Comparison of ENCODE assay signal across 23 mouse cellular contexts in the genomic region with DNA sequence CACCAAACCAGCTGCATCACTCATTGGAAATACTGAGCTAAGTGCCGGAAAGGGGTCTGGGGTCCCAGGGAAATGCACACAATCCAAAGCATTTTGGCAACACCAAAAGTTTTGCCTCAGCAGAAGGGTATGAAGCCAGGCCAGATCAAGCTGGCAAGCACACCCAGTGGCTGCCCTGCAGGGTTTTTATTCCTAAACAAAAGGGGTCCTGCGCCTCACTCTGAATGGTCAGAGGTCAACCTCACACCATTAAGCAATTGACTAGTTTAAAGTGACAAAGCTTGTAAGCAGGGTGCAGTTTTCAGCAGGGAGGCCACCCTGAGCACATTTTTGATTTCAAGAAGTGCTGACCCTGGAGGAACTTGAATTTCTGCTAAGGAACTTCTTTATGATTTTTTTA. TPM values are rescaled to one million over a fixed set of nuclear protein-coding genes. Genes with fewer than 3 reads are reported as not detected.
DNase-seq lines count a peak whose midpoint lies in the region; ATAC-seq and TF ChIP-seq lines count a peak whose summit lies in the region.
"Had no signal": no experiment of that assay in that cellular context is flagged by ENCODE, and none has a peak within 500 bp of the region (broad histone marks: within the 10 kb centered on the region; RNA-seq: fewer than 3 reads in every experiment).

No protein-coding gene starts in this region.

- peaks cover 55% of the 10 kb centered on the region for H3K4me1 ChIP-seq in hindbrain, embryonic 10.5 days (replicated peaks)
- peaks cover 8% of the 10 kb centered on the region; the same call in 1 of the 2 replicates for H3K4me1 ChIP-seq in hindbrain, embryonic 14.5 days (replicated peaks; ENCODE audit: control insufficient read depth, insufficient read depth, low read length)
- H3K4me1 ChIP-seq in stomach, embryonic 16.5 days (ENCODE audit: control insufficient read depth, insufficient read depth, low read length) = peaks cover 15% of the 10 kb centered on the region
- H3K4me1 ChIP-seq in stomach, postnatal 0 days (replicated peaks; ENCODE audit: control insufficient read depth, insufficient read depth) = peaks cover 3% of the 10 kb centered on the region; the same call in 1 of the 2 replicates

- TF ChIP-seq EP300 in stomach, postnatal 0 days (optimal IDR thresholded peaks at IDR 0.05) = no peak

- ATAC-seq in hindbrain, embryonic 14.5 days (ENCODE audit: low FRiP score) = no peak
- no peak for ATAC-seq in stomach, embryonic 16.5 days (ENCODE audit: insufficient read depth, low FRiP score)
- ATAC-seq in stomach, postnatal 0 days (ENCODE audit: low FRiP score, low TSS enrichment) = no peak
- ATAC-seq in megakaryocyte, adult 5-6 weeks (ENCODE audit: poor library complexity, severe bottlenecking) = no peak
- ATAC-seq: inflammation-experienced regulatory T-cells, adult 6 months had no signal

- 0 out of 2 replicates have a peak, but pooled peaks cover 2% of the 10 kb centered on the region for H3K27me3 ChIP-seq in hindbrain, embryonic 10.5 days (ENCODE audit: insufficient read depth, poor library complexity, severe bottlenecking)
- H3K27me3 ChIP-seq in hindbrain, embryonic 14.5 days (ENCODE audit: control insufficient read depth, insufficient read depth, low read length) = no peaks in the 10 kb centered on the region
- H3K27me3 ChIP-seq in stomach, embryonic 16.5 days (ENCODE audit: control insufficient read depth, insufficient read depth, low read length) = no peaks in the 10 kb centered on the region
- no peaks in the 10 kb centered on the region for H3K27me3 ChIP-seq in stomach, postnatal 0 days (ENCODE audit: control insufficient read depth, insufficient read depth, low read length)
- H3K27me3 ChIP-seq: heart, embryonic 13.5 days; hindbrain, embryonic 13.5 days; liver, embryonic 13.5 days; lung, embryonic 15.5 days had no signal

- H3K36me3 ChIP-seq in hindbrain, embryonic 10.5 days = no peaks in the 10 kb centered on the region
- H3K36me3 ChIP-seq in hindbrain, embryonic 14.5 days (replicated peaks; ENCODE audit: control insufficient read depth, insufficient read depth) = no peaks in the 10 kb centered on the region
- H3K36me3 ChIP-seq in stomach, embryonic 16.5 days (ENCODE audit: control insufficient read depth, insufficient read depth, low read length) = no peaks in the 10 kb centered on the region
- no peaks in the 10 kb centered on the region for H3K36me3 ChIP-seq in stomach, postnatal 0 days (ENCODE audit: control insufficient read depth, insufficient read depth, low read length)
- no peaks in the 10 kb centered on the region for H3K36me3 ChIP-seq in macrophage (ENCODE audit: inconsistent target)
- H3K36me3 ChIP-seq: heart, embryonic 13.5 days; hindbrain, embryonic 13.5 days; liver, embryonic 13.5 days; lung, embryonic 15.5 days had no signal

- H3K9me3 ChIP-seq in hindbrain, embryonic 10.5 days = no peaks in the 10 kb centered on the region
- H3K9me3 ChIP-seq in hindbrain, embryonic 14.5 days (ENCODE audit: control insufficient read depth, low read length) = no peaks in the 10 kb centered on the region
- no peaks in the 10 kb centered on the region for H3K9me3 ChIP-seq in stomach, embryonic 16.5 days (replicated peaks; ENCODE audit: control insufficient read depth, low read length)
- H3K9me3 ChIP-seq in stomach, postnatal 0 days (ENCODE audit: control insufficient read depth, low read length) = no peaks in the 10 kb centered on the region
- H3K9me3 ChIP-seq: heart, embryonic 13.5 days; hindbrain, embryonic 13.5 days; liver, embryonic 13.5 days; lung, embryonic 15.5 days had no signal

- no peak for TF ChIP-seq CTCF in stomach, postnatal 0 days (IDR thresholded peaks at IDR 0.05; ENCODE audit: low read depth)

- peak; percentile 36 for DNase-seq in hindbrain, embryonic 10.5 days (ENCODE audit: low spot score)
- no peak for DNase-seq in hindbrain, embryonic 14.5 days (ENCODE audit: low spot score)
- no peak for DNase-seq in stomach, postnatal 0 days (ENCODE audit: low spot score)
- peak; percentile 66 for DNase-seq in embryo, embryonic 10.5 days (ENCODE audit: low spot score)
- DNase-seq in heart, adult 9 months (ENCODE audit: low spot score in 2 of 2) = no peak
- DNase-seq: adrenal gland, postnatal 25 days; cerebellum, adult 11 months; cerebellum, postnatal 10 days; gastrocnemius, postnatal 10 days; heart, postnatal 14 days; kidney, adult 8-10 months; kidney, postnatal 36 days; layer of hippocampus, postnatal 36 days; liver, embryonic 13.5 days; right cerebral cortex, postnatal 14 days; thymus, postnatal 14 days had no signal

- WGBS in hindbrain, embryonic 10.5 days = 39% methylated on average over 2 of the region's 2 CpGs
- 27% methylated on average over 2 of the region's 2 CpGs for WGBS in hindbrain, embryonic 14.5 days
- 67% methylated on average over 2 of the region's 2 CpGs for WGBS in stomach, embryonic 16.5 days
- 61% methylated on average over 2 of the region's 2 CpGs for WGBS in stomach, postnatal 0 days
- WGBS in macrophage (ENCODE audit: missing documents) = 96% methylated on average over 2 of the region's 2 CpGs

- peak overlapping the region; percentile 92; the same call in 1 of the 2 replicates for H3K27ac ChIP-seq in hindbrain, embryonic 10.5 days
- H3K27ac ChIP-seq in hindbrain, embryonic 14.5 days = no peak overlapping the region
- H3K27ac ChIP-seq in stomach, embryonic 16.5 days (ENCODE audit: low read length) = peak overlapping the region; percentile 78
- H3K27ac ChIP-seq in stomach, postnatal 0 days (replicated peaks) = no peak overlapping the region
- peak overlapping the region; percentile 5; the same call in 1 of the 2 replicates for H3K27ac ChIP-seq in macrophage
- H3K27ac ChIP-seq: hindbrain, embryonic 13.5 days had no signal

- H3K79me2 ChIP-seq in macrophage (ENCODE audit: inconsistent target) = peaks cover 23% of the 10 kb centered on the region

- H3K4me2 ChIP-seq in hindbrain, embryonic 14.5 days (replicated peaks) = no peak overlapping the region
- H3K4me2 ChIP-seq in stomach, embryonic 16.5 days (ENCODE audit: low read depth, low read length) = no peak overlapping the region
- no peak overlapping the region for H3K4me2 ChIP-seq in stomach, postnatal 0 days (replicated peaks; ENCODE audit: low read depth)
- H3K4me2 ChIP-seq: hindbrain, embryonic 13.5 days had no signal

- H3K4me3 ChIP-seq in hindbrain, embryonic 10.5 days = no peak overlapping the region
- no peak overlapping the region for H3K4me3 ChIP-seq in hindbrain, embryonic 14.5 days (replicated peaks; ENCODE audit: low read length)
- H3K4me3 ChIP-seq in stomach, embryonic 16.5 days (replicated peaks; ENCODE audit: low read length) = no peak overlapping the region
- no peak overlapping the region for H3K4me3 ChIP-seq in stomach, postnatal 0 days (ENCODE audit: low read depth, low read length)
- no peak overlapping the region for H3K4me3 ChIP-seq in macrophage (ENCODE audit: inconsistent target)
- H3K4me3 ChIP-seq: heart, embryonic 13.5 days; hindbrain, embryonic 13.5 days; liver, embryonic 13.5 days; lung, embryonic 15.5 days had no signal

- H3K9ac ChIP-seq in hindbrain, embryonic 14.5 days = no peak overlapping the region
- H3K9ac ChIP-seq in stomach, embryonic 16.5 days (ENCODE audit: low read length) = no peak overlapping the region
- H3K9ac ChIP-seq in stomach, postnatal 0 days (ENCODE audit: low read length) = no peak overlapping the region
- H3K9ac ChIP-seq: heart, embryonic 13.5 days; hindbrain, embryonic 13.5 days; liver, embryonic 13.5 days; lung, embryonic 15.5 days had no signal

RNA-seq across cellular contexts. Expression of gene Rell1, which starts 2.3 kb away (rescaled TPM):
- 11.5 and 15.1 TPM in 2 replicates for polyA plus RNA-seq in hindbrain, embryonic 10.5 days (2016; fragmentation: Nextera tagmentation; extraction: Ambion mirVana)
- polyA plus RNA-seq in hindbrain, embryonic 14.5 days (2014; fragmentation: Nextera tagmentation; extraction: Ambion mirVana) = 4.9 and 6.2 TPM in 2 replicates
- polyA plus RNA-seq in stomach, embryonic 16.5 days (2015; fragmentation: Nextera tagmentation; extraction: Ambion mirVana) = 23.0 and 23.1 TPM in 2 replicates
- polyA plus RNA-seq in stomach, postnatal 0 days (2015; fragmentation: Nextera tagmentation; extraction: Ambion mirVana) = 16.6 and 17.4 TPM in 2 replicates
- 10 to 100 TPM in 25 of 26 experiments, 1 to 10 TPM in 1; 8.4 to 87.3 (median 36.8) TPM for total RNA-seq in macrophage (2018; cell fraction: chromatin; rRNA removed)
- total RNA-seq in macrophage (2018; cell fraction: cytosol; rRNA removed) = 10 to 100 TPM; 12.3 to 63.0 (median 36.0) TPM
- 10 to 100 TPM; 19.5 to 77.0 (median 36.5) TPM for total RNA-seq in macrophage (2018; cell fraction: nucleus; rRNA removed)
- polyA plus RNA-seq in macrophage (2018) = 13.4 to 54.1 TPM (median 37.2 TPM) in 3 replicates
- 23.3 and 28.7 TPM in 2 replicates for total RNA-seq in megakaryocyte, adult 5-6 weeks (2015)
- total RNA-seq in megakaryocyte, adult 5-6 weeks (2017) = 27.1 and 28.3 TPM in 2 replicates

Comparison
In these comparisons a context has a peak if more than half of its experiments do, and no peak if none do; other contexts are left out.
1. DNase-seq: peak in hindbrain, embryonic 10.5 days (single experiment) and embryo, embryonic 10.5 days (single experiment); none in hindbrain, embryonic 14.5 days (single experiment), stomach, postnatal 0 days (single experiment) and heart, adult 9 months (0 of 2).
2. H3K27ac ChIP-seq: peak in hindbrain, embryonic 10.5 days (single experiment), stomach, embryonic 16.5 days (single experiment) and macrophage (single experiment); none in hindbrain, embryonic 14.5 days (single experiment) and stomach, postnatal 0 days (single experiment).